Mouse (Mus musculus) liver, embryonic 14.5 days (tissue): Measurements from ENCODE around the gene Tmem132e.

Source experiments
- CTCF ChIP-seq: IDR thresholded peaks from 2 replicates; pipeline ENCODE4 v1.5.1; 2016; ENCODE audit warnings: antibody characterized with exemption, low read depth, control low read depth
- EP300 ChIP-seq: IDR thresholded peaks from 2 replicates; pipeline ENCODE4 v1.6.1; 2016; ENCODE audit warnings: antibody characterized with exemption, low read depth

- TF ChIP-seq CTCF: no peak
- TF ChIP-seq EP300: no peak
These were observed 102.2 kb downstream of the Tmem132e start for GRCm38 (mm10) chr11:82490896-82491295.
